Mouse (Mus musculus) hematopoietic stem cell, adult 5-6 weeks (primary cell): Measurements from ENCODE around the gene Glrb. TPM values are rescaled to one million over a fixed set of nuclear protein-coding genes. Genes with fewer than 3 reads are reported as not detected.

ENCODE experiments used
- total RNA-seq: library from RNA; stranded (forward); fragments of 172-1452, 232-1000 nt; gene quantifications from 2 replicates; pipeline ENCODE4 v1.2.3, GENCODE M21; 2017

Glrb gene
- total RNA-seq, 1 experiment from 2014 or later = not detected

Other genes with a start within 250 kb of the Glrb start
- 1.9 and 6.9 TPM in 2 replicates for gene Gria2, start 110.8 kb downstream of the Glrb start, total RNA-seq
- 0.31 TPM in 1 of 2 replicates, not detected in the other for gene Pdgfc, start 122.8 kb upstream of the Glrb start, total RNA-seq